Mouse (Mus musculus): ENCODE results near the gene Phkg2. TPM values are rescaled to one million over a fixed set of nuclear protein-coding genes. Genes with fewer than 3 reads are reported as not detected.

The Phkg2 gene
- polyA plus RNA-seq, 1 experiment from 2014 or later: 38.7 TPM

GRCm38 (mm10) chr7:127604256-127604655 is 31.1 kb downstream of the Phkg2 start:
- Histone ChIP-seq H3K36me3 (ENCODE audit: control insufficient read depth, insufficient read depth, low read length) (peaks cover 93% of the 10 kb centered on the region), H3K4me1 (ENCODE audit: control insufficient read depth in 2 of 2, insufficient read depth in 2 of 2, low read length in 2 of 2) (no peaks in the 10 kb centered on the region), H3K9me3 (ENCODE audit: control insufficient read depth, low read length) (no peaks in the 10 kb centered on the region), H3K27me3 (ENCODE audit: control insufficient read depth, insufficient read depth, low read length) (no peaks in the 10 kb centered on the region), H3K4me3 (ENCODE audit: control insufficient read depth in 1 of 2, insufficient read depth in 1 of 2, low read depth in 1 of 2, low read length in 2 of 2) (no peak overlapping the region), H3K9ac (ENCODE audit: low read length) (no peak overlapping the region), H3K4me2 (ENCODE audit: low read length) (no peak overlapping the region), H3K27ac (replicated peaks in 1 of 2; ENCODE audit: control insufficient read depth in 1 of 2, insufficient read depth in 1 of 2, low read depth in 2 of 2, low read length in 2 of 2) (no peak overlapping the region)
- WGBS: 89% methylated on average over 10 of the region's 10 CpGs
- no peak for ATAC-seq (ENCODE audit: insufficient number of reproducible peaks, insufficient read depth, low FRiP score, low read depth)

DNA sequence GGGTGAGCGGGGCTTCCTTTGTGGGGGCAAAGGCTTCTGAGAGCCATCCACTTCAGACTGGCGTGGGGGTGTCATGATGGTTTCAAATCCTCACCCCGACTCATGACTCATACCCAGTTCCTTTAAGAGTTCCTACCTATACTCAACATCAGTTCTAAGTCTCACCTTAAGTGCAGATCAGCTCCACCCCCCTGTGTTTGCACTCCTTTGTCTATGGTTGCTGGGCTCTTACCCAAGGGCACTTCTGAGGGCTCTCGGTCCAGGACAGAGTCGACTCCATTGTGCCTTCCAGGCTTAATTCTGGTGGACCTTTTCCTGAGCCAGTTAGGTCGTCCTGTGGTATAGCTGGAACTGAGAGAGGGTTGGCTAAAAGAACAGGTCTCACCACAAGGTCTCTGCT is 34.0 kb downstream of the Phkg2 start:
- Histone ChIP-seq H3K9ac (ENCODE audit: low read length) (no peak overlapping the region), H3K4me2 (ENCODE audit: low read length) (no peak overlapping the region), H3K36me3 (ENCODE audit: control insufficient read depth, insufficient read depth, low read length) (peaks cover 93% of the 10 kb centered on the region), H3K4me1 (ENCODE audit: control insufficient read depth in 2 of 2, insufficient read depth in 2 of 2, low read length in 2 of 2) (no peaks in the 10 kb centered on the region), H3K27me3 (ENCODE audit: control insufficient read depth, insufficient read depth, low read length) (no peaks in the 10 kb centered on the region), H3K4me3 (ENCODE audit: control insufficient read depth in 1 of 2, insufficient read depth in 1 of 2, low read depth in 1 of 2, low read length in 2 of 2) (no peak overlapping the region), H3K9me3 (ENCODE audit: control insufficient read depth, low read length) (peaks cover 7% of the 10 kb centered on the region; the same call in 1 of the 2 replicates), H3K27ac (replicated peaks in 1 of 2; ENCODE audit: control insufficient read depth in 1 of 2, insufficient read depth in 1 of 2, low read depth in 2 of 2, low read length in 2 of 2) (no peak overlapping the region)
- WGBS: 87% methylated on average over 6 of the region's 6 CpGs
- ATAC-seq (ENCODE audit: insufficient number of reproducible peaks, insufficient read depth, low FRiP score, low read depth): no peak

DNA sequence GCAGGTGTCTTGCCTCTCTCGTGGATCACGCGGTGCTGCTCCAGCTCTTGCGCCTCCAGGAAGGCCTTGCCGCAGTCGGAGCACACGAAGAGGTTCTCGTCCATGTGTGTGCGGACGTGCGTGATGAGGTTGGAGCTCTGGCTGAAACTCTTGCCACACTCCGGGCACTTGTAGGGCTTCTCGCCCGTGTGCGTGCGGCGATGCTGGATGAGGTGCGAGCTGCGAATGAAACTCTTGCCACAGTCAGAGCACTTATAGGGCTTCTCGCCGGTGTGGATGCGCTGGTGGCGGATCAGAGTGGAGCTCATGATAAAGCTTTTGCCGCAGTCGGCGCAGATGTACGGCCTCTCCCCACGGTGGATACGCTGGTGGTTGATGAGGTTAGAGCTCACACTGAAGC is 37.9 kb downstream of the Phkg2 start:
- Histone ChIP-seq H3K4me3 (ENCODE audit: control insufficient read depth in 1 of 2, insufficient read depth in 1 of 2, low read depth in 1 of 2, low read length in 2 of 2) (no peak overlapping the region), H3K9ac (ENCODE audit: low read length) (no peak overlapping the region), H3K36me3 (ENCODE audit: control insufficient read depth, insufficient read depth, low read length) (peaks cover 65% of the 10 kb centered on the region), H3K4me2 (ENCODE audit: low read length) (no peak overlapping the region), H3K27ac (replicated peaks in 1 of 2; ENCODE audit: control insufficient read depth in 1 of 2, insufficient read depth in 1 of 2, low read depth in 2 of 2, low read length in 2 of 2) (no peak overlapping the region), H3K4me1 (ENCODE audit: control insufficient read depth in 2 of 2, insufficient read depth in 2 of 2, low read length in 2 of 2) (peaks cover 8 to 13% of the 10 kb centered on the region in 2 experiments), H3K27me3 (ENCODE audit: control insufficient read depth, insufficient read depth, low read length) (no peaks in the 10 kb centered on the region), H3K9me3 (ENCODE audit: control insufficient read depth, low read length) (peaks cover 7% of the 10 kb centered on the region; the same call in 1 of the 2 replicates)
- ATAC-seq (ENCODE audit: insufficient number of reproducible peaks, insufficient read depth, low FRiP score, low read depth): no peak
- WGBS: 97% methylated on average over 29 of the region's 29 CpGs

GRCm38 (mm10) chr7:127611561-127611960 is 38.4 kb downstream of the Phkg2 start:
- Histone ChIP-seq H3K4me3 (ENCODE audit: control insufficient read depth in 1 of 2, insufficient read depth in 1 of 2, low read depth in 1 of 2, low read length in 2 of 2) (no peak overlapping the region), H3K4me2 (ENCODE audit: low read length) (no peak overlapping the region), H3K27me3 (ENCODE audit: control insufficient read depth, insufficient read depth, low read length) (no peaks in the 10 kb centered on the region), H3K9me3 (ENCODE audit: control insufficient read depth, low read length) (peaks cover 7% of the 10 kb centered on the region; the same call in 1 of the 2 replicates), H3K36me3 (ENCODE audit: control insufficient read depth, insufficient read depth, low read length) (peaks cover 61% of the 10 kb centered on the region), H3K4me1 (ENCODE audit: control insufficient read depth in 2 of 2, insufficient read depth in 2 of 2, low read length in 2 of 2) (peaks cover 8 to 13% of the 10 kb centered on the region in 2 experiments), H3K27ac (replicated peaks in 1 of 2; ENCODE audit: control insufficient read depth in 1 of 2, insufficient read depth in 1 of 2, low read depth in 2 of 2, low read length in 2 of 2) (no peak overlapping the region), H3K9ac (ENCODE audit: low read length) (no peak overlapping the region)
- WGBS: 98% methylated on average over 26 of the region's 26 CpGs
- no peak for ATAC-seq (ENCODE audit: insufficient number of reproducible peaks, insufficient read depth, low FRiP score, low read depth)

GRCm38 (mm10) chr7:127613501-127613900 is 40.4 kb downstream of the Phkg2 start:
- Histone ChIP-seq H3K27me3 (ENCODE audit: control insufficient read depth, insufficient read depth, low read length) (no peaks in the 10 kb centered on the region), H3K36me3 (ENCODE audit: control insufficient read depth, insufficient read depth, low read length) (peaks cover 43% of the 10 kb centered on the region), H3K4me2 (ENCODE audit: low read length) (peak overlapping the region; percentile 76), H3K9me3 (ENCODE audit: control insufficient read depth, low read length) (peaks cover 7% of the 10 kb centered on the region; the same call in 1 of the 2 replicates), H3K27ac (replicated peaks in 1 of 2; ENCODE audit: control insufficient read depth in 1 of 2, insufficient read depth in 1 of 2, low read depth in 2 of 2, low read length in 2 of 2) (0 out of 4 replicates have a peak overlapping the region, but pooled peaks of 1 of the 2 experiments have one; percentile 89), H3K9ac (ENCODE audit: low read length) (peak overlapping the region; percentile 94), H3K4me3 (ENCODE audit: control insufficient read depth in 1 of 2, insufficient read depth in 1 of 2, low read depth in 1 of 2, low read length in 2 of 2) (peak overlapping the region; percentile 87 to 94; a peak in 2 of 4 replicates), H3K4me1 (ENCODE audit: control insufficient read depth in 2 of 2, insufficient read depth in 2 of 2, low read length in 2 of 2) (peaks cover 8 to 13% of the 10 kb centered on the region in 2 experiments)
- 73% methylated on average over 8 of the region's 8 CpGs for WGBS
- no peak for ATAC-seq (ENCODE audit: insufficient number of reproducible peaks, insufficient read depth, low FRiP score, low read depth)

DNA sequence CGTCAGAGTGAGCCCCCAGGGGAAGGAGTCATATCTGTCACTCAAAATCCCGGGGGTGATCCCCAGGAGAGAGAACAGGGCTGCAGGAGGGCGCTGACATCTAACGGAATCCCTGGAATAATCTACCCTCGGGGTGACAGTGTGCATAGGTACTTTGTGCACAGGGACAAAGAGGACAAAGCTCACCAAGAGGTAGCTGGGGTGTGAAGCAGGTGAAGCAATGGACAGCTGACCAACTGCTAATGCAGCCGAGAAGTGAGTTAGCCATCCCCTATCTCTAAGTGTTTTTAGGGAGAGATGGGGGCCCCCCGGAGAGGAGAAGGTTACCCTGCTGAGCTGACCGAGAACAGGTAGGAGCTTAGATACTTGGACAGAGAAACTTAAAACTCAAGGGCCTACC is 41.0 kb downstream of the Phkg2 start:
- peaks cover 37% of the 10 kb centered on the region for H3K36me3 ChIP-seq (ENCODE audit: control insufficient read depth, insufficient read depth, low read length)

DNA sequence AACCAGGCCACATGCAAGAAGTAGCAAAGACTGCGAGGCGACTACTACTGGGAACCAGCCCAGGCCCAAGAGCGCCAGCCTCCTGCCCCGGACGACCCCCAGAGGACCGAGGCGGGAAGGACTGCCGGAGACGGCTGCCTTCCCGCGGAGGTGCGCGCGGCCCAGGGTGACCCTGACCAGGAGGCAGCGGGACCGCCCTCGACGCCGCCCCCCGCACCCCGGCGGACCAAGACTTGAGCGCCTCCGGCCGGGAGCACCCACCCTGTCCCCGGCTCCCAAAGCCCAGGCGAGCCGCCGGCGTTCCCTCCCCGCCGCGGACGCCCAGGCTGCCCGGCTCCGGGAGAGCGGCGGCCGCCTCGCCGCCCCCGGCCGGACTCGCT is 41.4 kb downstream of the Phkg2 start:
- Histone ChIP-seq H3K4me2 (ENCODE audit: low read length) (peak overlapping the region; percentile 76), H3K36me3 (ENCODE audit: control insufficient read depth, insufficient read depth, low read length) (peaks cover 33% of the 10 kb centered on the region), H3K4me3 (ENCODE audit: control insufficient read depth in 1 of 2, insufficient read depth in 1 of 2, low read depth in 1 of 2, low read length in 2 of 2) (peak overlapping the region; percentile 87 to 94), H3K27ac (replicated peaks in 1 of 2; ENCODE audit: control insufficient read depth in 1 of 2, insufficient read depth in 1 of 2, low read depth in 2 of 2, low read length in 2 of 2) (peak overlapping the region; percentile 75 to 89), H3K9me3 (ENCODE audit: control insufficient read depth, low read length) (peaks cover 7% of the 10 kb centered on the region; the same call in 1 of the 2 replicates), H3K4me1 (ENCODE audit: control insufficient read depth in 2 of 2, insufficient read depth in 2 of 2, low read length in 2 of 2) (peaks cover 8 to 13% of the 10 kb centered on the region in 2 experiments), H3K27me3 (ENCODE audit: control insufficient read depth, insufficient read depth, low read length) (no peaks in the 10 kb centered on the region), H3K9ac (ENCODE audit: low read length) (peak overlapping the region; percentile 94)
- ATAC-seq (ENCODE audit: insufficient number of reproducible peaks, insufficient read depth, low FRiP score, low read depth): peak; percentile 57
- WGBS: 0% methylated on average over 28 of the region's 44 CpGs

More for the DNA sequence above, 41.0 kb downstream of the Phkg2 start:
- Histone ChIP-seq H3K4me1 (ENCODE audit: control insufficient read depth in 2 of 2, insufficient read depth in 2 of 2, low read length in 2 of 2) (peaks cover 8 to 13% of the 10 kb centered on the region in 2 experiments), H3K27me3 (ENCODE audit: control insufficient read depth, insufficient read depth, low read length) (no peaks in the 10 kb centered on the region), H3K27ac (replicated peaks in 1 of 2; ENCODE audit: control insufficient read depth in 1 of 2, insufficient read depth in 1 of 2, low read depth in 2 of 2, low read length in 2 of 2) (peak overlapping the region; percentile 75 to 89), H3K9me3 (ENCODE audit: control insufficient read depth, low read length) (peaks cover 7% of the 10 kb centered on the region; the same call in 1 of the 2 replicates), H3K4me3 (ENCODE audit: control insufficient read depth in 1 of 2, insufficient read depth in 1 of 2, low read depth in 1 of 2, low read length in 2 of 2) (peak overlapping the region; percentile 87 to 94), H3K9ac (ENCODE audit: low read length) (peak overlapping the region; percentile 94), H3K4me2 (ENCODE audit: low read length) (peak overlapping the region; percentile 76)
- ATAC-seq (ENCODE audit: insufficient number of reproducible peaks, insufficient read depth, low FRiP score, low read depth): no peak
- WGBS: 23% methylated on average over 8 of the region's 8 CpGs
